Mouse (Mus musculus) bone marrow macrophage, adult 2 months (primary cell): Measurements from ENCODE around the gene Zfp217.

Experiments used
- CTCF ChIP-seq: IDR thresholded peaks from 2 replicates; pipeline ENCODE4 v1.5.1; 2012; ENCODE audit warnings: low read depth, mild to moderate bottlenecking, low read length, moderate library complexity
- POLR2A ChIP-seq: IDR thresholded peaks from 2 replicates; pipeline ENCODE4 v1.6.1; 2012; ENCODE audit warnings: mild to moderate bottlenecking, low read depth, low read length, borderline replicate concordance

GRCm38 (mm10) chr2:170179317-170179716 lies 31.4 kb upstream of the Zfp217 start:
- TF ChIP-seq CTCF = no peak
- TF ChIP-seq POLR2A = no peak
